Mouse (Mus musculus): ENCODE results near the gene Slc35e1.
A peak's percentile ranks its signal among the peaks of the same experiment; 100 is the strongest.

Gene Slc35e1

DNA sequence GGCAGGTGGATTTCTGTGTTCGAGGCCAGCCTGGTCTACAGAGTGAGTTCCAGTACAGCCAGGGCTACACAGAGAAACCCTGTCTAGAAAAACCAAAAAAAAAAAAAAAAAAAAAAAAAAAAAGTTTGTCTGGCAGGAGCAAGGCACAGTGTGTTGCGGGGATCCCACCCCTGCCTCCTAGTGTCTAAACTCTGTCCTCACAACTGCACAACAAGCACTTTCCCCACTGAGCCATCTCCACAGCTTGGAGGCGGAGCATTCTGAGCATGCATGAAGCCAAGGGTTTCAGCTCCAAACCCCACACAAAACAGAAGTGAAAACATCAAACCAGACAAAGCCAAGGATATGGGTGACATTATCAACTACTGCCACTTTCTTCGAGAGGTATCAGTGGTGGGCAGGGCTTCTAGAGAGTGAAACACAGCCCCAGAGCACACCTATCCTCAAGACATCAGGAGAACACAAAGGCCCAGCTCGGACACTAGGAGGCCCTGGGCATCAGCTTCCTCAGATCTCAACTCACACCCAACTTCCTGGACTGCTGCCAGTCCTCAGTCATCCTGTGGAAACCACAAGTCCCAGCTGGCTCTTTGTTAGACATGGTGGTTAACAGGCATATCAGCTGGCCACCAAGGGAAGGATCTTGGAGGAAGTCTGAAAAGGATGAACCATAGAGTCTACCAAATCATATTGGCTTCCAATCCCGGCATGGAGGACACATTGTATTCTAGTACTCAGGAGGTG, 6.8 kb downstream of the Slc35e1 start:
- DNase-seq = peak; percentile 32

GRCm38 (mm10) chr8:72474826-72475546, 17.4 kb downstream of the Slc35e1 start, which contains the start of gene Cherp:
Gene Cherp (minus strand): TSS chr8:72475226.
- DNase-seq = peak; percentile 94

- DNase-seq = no peak
Observed at GRCm38 (mm10) chr8:72470684-72471083, 21.7 kb downstream of the Slc35e1 start.

- DNase-seq = no peak
Observed at GRCm38 (mm10) chr8:72469984-72470383, 22.4 kb downstream of the Slc35e1 start.

- no peak for DNase-seq
Observed at GRCm38 (mm10) chr8:72469243-72469642, 23.2 kb downstream of the Slc35e1 start.

GRCm38 (mm10) chr8:72464211-72464610, 28.2 kb downstream of the Slc35e1 start:
- no peak for DNase-seq

DNA sequence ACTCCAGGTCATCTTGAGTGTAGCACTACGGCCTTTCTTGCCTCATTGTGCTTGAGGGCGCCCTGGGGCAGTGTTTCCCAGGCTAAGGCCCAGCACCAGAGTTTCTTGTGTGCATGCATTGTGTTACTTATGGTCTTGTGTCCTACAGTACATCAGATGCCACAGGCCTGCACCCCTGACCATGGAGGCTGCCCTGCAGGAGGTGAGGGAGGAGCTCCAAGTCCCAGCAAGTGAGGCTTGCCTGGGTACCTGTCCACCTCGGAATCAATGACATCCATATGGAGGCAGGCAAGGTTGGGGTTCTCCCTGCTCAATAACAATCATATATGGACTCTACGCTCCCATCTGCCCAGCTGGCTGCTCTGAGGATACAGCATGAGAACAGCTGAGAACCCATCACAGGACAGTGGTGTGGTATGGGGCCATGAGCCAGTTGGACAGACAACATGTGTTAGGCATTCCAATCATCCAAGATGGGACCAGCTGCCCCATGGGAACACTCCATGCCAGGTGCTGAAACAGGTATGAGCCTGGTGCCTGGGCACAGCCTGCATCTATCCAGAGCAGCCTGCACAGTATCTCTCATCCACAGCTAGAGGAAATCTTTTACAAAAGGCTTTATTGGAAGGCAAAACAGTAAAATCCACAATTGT, 32.4 kb downstream of the Slc35e1 start:
- no peak for DNase-seq

- no peak for DNase-seq
Observed at GRCm38 (mm10) chr8:72458457-72458856, 34.0 kb downstream of the Slc35e1 start.

DNA sequence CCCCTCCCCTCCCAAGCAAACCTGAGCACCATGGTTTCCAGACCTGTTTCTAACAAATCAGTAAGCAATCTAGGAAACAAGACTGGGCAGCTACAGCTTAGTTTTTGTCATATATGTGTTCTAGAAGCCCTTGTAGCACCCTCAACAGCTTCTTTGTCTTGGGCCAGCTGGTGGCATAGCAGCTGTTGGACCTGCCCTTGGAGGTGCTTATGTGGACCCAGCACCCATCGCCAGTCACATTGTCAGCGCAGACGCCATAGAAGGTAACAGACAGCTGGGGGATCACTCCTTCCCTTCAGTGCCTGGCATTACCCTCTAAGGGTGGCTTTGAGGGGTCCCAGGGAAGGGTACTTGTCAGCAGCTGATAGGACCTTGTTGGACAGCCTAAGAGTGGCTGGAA, 34.6 kb downstream of the Slc35e1 start:
- no peak for DNase-seq

DNA sequence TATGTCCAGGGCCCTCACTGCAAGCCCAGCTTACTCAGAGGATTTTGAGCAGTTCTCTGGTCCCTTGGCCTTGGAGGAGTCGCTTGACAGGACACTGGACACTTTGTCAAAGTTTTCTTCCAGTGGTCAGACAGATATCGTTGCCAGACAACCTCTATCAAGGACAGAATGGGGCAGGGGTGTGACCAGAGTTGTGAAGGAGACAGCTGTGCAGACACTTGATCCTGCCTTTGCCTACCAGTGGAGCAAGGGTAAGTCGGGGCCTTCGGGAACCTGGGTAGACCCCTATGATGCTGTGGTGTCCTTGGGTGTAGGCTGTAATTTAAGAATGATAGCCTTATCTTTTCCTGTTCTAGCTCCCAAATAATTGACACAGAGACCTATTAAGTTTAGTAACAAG, 37.1 kb downstream of the Slc35e1 start:
- DNase-seq = no peak

DNA sequence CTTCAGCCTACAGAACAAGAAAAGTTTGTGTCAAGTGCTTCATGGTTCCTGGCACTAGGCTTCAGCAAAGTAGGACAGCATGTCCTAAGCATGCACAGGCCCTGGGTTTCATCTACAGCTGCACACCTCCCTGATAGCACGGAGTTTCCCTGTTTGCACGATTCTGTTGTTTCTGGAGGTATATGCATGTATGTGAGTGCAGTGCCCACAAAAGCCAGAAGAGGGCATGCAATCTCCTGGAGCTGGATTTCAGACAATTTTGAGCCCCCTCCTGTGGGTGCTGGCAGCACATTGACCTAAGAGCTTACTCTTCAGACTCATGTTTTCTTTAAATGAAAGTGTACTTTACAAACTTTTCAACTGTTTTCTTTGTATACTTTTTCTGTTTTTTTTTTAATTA, 38.5 kb downstream of the Slc35e1 start:
- DNase-seq = no peak

DNA sequence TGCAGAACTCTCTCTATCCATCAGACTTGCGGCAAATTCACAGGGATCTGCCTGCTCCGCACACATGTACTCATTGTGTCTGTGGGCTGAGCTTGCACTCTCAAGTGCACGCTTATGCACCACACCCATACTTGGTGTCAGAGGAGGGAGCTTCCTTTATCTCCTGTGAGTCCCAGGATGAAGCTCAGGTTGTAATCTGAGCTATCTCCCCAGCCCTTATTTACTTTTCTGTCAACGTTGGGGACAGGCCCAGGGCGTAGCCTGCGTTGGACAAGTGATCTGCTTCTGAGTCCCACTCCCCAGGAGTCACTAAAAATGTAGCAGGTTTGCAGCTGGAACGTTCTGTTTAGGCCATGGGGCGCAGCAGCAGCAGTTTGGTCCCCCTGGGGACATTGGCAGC, 40.9 kb downstream of the Slc35e1 start:
- no peak for DNase-seq

DNA sequence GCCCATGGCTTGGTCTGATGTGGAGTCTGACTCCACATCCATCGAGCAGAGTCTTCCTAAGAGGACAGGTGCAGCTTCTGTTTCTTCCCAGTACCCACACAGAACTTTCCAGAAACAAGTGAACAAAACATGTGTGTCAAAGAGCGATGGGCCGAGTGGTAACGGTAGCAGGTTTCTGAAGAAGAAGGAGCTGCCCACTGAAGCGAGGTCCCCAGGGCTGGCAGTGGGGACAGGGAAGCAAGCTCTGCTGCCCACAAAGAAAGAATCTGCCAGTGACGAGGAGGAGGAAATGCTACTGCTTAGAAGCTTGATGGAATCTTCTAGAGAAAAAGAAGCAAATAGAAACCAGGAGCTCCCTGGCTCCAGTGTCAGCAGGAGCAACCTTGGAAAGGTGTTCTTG, 47.3 kb downstream of the Slc35e1 start:
- no peak for DNase-seq

GRCm38 (mm10) chr8:72443994-72444350, 48.4 kb downstream of the Slc35e1 start:
- no peak for DNase-seq

DNA sequence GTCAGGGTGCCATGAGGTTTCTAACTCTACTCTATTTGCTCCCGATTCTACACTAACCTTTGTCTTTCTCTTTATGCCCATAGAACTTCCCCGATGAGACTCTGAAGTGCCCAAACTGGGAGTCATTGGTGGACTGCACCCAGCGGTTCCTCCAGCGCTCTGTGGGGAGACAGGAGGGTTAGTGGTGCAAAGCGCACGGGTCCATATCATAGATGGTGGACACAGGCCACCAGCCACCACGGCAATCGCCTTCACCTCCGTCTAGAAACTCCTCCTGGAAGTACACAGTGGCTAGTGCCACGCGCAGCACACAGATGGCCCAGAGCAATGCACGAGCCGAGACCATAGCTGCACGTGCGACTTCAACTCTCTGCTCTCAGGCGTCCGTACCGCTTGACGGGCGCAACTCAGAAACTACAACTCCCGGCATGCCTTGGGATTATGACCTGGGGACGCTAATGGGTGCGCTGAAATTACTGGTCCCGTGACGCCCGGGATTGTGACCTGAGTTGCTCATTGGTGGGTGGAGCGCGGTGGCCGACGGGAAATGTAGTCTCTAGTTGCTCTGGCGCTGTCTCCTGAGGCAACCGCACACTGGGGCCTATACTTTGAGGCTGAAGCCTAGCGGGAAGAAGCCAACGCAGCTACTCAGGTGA, 48.9 kb downstream of the Slc35e1 start, which contains the start of the genes Calr3 and 1700030K09Rik:
Calr3 (minus strand) TSS at position 533 of the 656 bp plus-strand sequence.
1700030K09Rik (plus strand) TSS at position 543 of the 656 bp plus-strand sequence.
- peak; percentile 98 for DNase-seq

DNA sequence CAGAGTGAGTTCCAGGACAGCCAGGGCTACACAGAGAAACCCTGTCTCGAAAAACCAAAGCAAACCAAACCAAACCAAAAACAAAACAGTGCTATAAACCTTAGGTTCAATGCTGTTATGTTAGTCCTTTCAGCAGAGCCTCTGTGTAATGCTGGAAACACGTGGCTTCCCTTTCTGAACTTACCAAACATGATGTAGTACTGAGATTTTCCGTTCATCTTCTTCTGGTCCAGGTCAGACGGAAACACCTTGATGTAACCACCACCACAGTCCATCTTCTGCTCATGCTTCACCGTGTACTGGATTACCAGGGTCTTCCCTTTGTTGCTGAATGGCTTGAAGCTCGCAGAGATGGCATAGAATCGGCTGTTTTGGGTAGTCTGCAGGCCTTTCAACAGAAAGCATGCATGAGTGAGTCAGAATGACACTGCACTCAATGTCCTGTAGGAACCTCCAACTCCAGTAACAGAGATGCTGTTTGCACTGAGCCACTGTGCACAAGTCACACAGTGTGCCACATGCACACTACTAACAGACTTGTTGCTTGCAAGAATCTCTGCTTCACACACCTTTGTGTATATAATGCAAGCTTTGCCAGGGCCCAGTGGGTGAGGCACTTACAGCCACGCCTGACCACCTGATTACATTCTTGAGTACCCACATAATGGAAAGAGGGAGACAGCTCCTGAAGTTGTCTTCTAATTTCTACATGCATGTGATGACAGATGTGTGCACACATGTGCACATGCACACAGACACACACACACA, 54.0 kb downstream of the Slc35e1 start:
- DNase-seq = no peak

DNA sequence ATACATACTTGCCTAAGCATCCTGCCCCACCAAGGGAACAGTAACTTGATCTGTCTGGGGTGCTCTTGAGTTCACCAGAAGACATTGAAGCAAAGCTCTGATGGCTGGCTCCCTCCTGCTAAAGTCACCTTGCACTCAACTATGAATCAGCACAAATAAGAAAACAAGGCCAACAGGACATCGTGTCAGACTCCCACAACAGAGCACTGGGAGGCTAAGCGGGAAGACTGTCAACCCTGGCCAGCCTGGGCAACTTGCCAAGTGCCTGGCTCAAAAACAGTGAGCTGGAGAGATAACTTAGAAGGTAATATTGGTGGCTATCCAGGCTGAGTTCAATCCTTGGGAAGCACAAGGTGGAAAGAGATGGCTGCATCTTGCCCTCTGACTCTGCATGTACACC, 57.5 kb downstream of the Slc35e1 start:
- no peak for DNase-seq
